Mouse (Mus musculus) megakaryocyte-erythroid progenitor cell, adult 5-6 weeks (primary cell): Measurements from ENCODE around the gene Tenm4. TPM values are rescaled to one million over a fixed set of nuclear protein-coding genes. Genes with fewer than 3 reads are reported as not detected.

Experiments used
- ATAC-seq: replicated peaks from 2 replicates; pipeline ENCODE4 v1.8.0; 2016; ENCODE audit warnings: mild to moderate bottlenecking, inconsistent platforms; ENCODE audit not compliant: severe bottlenecking, poor library complexity, low FRiP score, low TSS enrichment
- total RNA-seq, 2 experiments: library from RNA; stranded (forward) in 1 of 2; stranded (reverse) in 1 of 2; fragments of 200-1000, 215-1000 nt in 1 of 2; fragments of >200 nt in 1 of 2; fragmentation: Nextera tagmentation in 1 of 2; gene quantifications; 2 replicates each; pipeline ENCODE4 v1.2.3; 2014 to 2017

The Tenm4 gene
- total RNA-seq, 2 experiments from 2014 or later, result 0.14 TPM; not detected in 1

DNA sequence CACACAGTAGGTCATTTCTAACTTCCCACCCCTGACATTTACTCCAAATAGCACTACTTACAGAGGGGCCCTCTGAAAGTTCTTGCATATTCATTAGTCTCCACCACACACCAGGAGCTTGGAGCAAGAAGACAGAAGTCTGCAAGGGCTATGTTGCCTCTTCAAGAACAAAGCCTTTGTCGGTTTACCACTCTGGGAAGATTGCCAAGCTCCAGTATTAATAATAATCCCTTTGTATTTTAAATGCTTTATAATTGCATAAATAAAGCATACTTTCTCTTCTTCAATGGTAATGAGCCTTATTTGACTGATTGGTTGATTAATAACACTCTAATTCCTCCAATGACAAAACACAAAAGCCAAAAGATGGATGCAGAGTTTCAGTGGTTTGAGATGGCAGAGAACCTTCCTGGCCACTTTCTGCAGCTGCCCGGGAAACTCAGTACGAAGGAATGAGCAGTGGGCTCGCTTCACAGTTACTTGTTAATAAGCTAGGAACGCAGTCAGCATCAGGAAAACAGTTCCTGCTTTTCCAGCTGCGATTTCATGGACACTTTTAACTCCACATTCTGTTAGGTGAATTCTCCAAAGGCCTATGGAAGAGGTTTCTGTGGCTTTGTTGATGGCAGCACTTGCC lies 219.1 kb downstream of the Tenm4 start:
- no peak for ATAC-seq

DNA sequence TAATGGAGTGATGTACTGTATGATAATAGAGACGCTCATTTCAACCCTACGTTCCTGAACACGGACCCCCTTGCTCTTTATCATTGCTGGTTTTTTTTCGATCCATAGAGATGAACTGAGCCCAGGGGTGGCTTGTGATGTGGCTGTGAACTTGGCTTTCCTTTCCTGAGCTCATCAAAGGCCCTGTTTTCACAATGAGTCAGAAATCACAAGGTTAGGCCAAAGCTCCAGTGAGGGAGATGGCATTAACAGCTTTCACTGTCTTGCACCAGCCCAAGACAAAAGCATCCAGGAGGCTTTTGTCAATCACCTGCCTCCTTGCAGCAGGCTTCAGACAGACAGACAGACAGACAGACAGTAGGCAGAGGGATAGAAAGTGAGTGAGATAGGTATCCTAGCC lies 219.8 kb downstream of the Tenm4 start:
- ATAC-seq, result no peak

DNA sequence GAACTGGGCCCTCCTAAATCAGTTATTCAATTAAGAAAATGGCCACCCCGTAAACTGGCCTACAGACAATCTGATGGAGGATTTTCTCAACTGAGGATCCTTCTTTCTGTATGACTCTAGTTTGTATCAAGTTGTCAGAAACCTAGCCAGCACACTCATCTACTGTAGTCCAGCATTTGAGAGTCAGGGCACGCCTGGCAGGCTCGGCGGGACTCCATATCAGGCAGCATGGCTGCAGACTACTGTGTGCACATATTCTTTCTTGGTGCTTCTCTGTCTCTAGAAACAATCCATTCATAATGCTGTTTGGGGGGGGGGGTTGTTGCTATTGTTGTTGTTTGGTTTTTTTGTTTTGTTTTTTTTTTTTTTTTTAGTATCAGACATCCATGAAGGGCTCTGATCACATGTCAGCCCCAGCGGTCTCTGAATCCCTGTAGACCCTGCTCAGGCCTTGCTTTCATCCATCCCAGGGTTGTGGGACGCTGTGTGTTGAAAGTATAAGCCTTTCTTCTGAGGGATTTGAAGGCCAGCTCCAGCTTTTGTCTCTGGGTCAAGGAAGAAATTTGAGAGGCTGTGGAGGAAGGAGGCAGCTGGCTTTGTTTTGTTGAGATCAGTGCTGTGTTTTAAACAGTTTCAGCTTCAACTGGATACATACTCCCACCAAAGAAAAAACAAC lies 220.9 kb downstream of the Tenm4 start:
- ATAC-seq, result no peak

- ATAC-seq, result no peak
Observed at GRCm38 (mm10) chr7:96392600-96392999, 221.6 kb downstream of the Tenm4 start.

DNA sequence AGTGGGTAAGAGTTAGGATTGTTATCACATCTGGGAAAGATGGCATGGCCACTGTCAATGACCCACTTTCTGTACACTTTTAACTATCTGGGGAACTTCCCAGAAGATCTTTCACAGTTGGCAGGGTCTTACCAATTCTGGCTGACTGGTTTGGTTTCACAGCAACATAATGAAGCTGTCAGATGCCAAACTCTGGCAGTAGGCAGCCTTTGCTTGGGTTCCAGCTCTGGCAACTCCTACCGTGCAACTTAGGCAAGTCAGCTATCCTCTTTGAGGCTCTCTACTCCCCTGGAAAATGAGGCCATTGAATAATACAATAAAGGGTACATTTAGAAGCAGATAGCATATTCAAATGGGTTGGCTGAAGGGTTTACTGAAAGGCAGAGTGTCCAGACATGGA lies 226.9 kb downstream of the Tenm4 start:
- no peak for ATAC-seq

GRCm38 (mm10) chr7:96400411-96400810 lies 229.4 kb downstream of the Tenm4 start:
- no peak for ATAC-seq

- no peak for ATAC-seq
Observed at GRCm38 (mm10) chr7:96406630-96407214, 235.7 kb downstream of the Tenm4 start.

DNA sequence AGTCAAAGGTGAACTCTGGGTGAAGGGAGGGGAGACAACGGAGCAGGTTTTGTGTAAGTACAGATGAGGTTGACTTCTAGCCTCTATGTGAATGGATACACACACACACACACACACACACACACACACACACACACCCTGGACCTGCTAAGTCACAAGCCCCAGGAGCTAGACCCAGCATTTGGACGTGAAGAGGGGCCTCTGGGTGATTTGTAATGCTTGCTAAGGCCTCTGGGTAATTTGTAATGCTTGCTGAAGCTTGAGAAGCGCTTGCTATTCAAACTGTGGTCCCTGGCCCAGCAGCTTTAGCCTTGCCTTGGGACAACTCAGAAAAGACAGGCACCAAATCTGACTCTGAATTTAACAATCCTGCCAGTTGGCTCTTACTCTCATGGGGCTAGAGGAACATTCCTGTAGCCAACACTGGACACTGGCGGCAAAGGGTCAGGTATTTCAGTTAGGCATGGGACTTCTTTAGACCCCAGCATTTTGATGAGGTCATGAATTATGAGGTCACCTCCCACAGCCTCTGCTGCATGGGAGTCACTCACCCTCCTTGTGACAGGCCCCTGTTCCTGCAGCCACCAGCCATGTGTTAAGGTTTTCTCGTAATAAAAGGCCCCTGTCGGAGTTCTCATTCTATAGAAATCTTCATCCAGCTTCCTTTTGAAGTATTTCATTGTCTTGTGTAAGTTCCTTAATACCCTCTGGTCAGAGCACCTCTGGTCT lies 237.3 kb downstream of the Tenm4 start:
- ATAC-seq, result no peak

- no peak for ATAC-seq
Observed at GRCm38 (mm10) chr7:96409323-96409880, 238.4 kb downstream of the Tenm4 start.

GRCm38 (mm10) chr7:96413822-96414221 lies 242.8 kb downstream of the Tenm4 start:
- no peak for ATAC-seq

GRCm38 (mm10) chr7:96414290-96415055 lies 243.4 kb downstream of the Tenm4 start:
- ATAC-seq, result no peak

DNA sequence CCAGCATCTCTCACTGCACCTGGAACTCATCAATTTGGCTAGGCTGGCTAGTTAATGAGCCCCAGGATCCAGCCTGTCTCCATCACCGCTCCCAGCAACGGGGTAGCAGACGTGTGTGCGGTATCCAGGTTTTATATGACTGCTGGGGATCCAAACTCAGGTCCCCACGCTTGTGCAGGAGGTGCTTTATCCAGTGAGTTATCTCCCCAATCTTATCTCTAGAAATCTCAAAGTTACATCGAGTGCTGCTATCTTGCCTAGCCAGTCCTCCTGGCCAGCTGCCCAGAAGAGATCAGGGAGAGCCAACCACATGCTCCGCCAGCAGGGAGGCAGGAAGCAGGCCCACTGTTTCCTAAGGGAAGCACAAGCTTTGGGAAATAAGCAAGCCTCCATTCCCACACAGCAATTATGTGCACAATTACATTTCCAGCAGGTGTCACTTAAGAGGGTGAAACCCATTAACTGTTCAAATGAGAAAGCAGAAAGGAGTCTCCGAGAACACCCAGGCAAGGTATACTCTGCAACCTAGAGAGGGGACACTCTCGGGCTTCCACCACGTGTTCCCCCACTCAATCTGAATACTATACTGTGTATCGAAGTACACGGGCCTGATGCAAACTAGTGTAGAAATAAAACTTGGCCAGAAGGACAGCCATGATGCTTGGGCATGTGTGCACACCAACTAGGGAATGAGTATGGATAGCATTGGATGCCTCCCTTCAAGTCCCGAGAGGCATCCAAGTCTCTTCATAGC lies 246.4 kb downstream of the Tenm4 start:
- ATAC-seq, result no peak

GRCm38 (mm10) chr7:96418146-96418545 lies 247.1 kb downstream of the Tenm4 start:
- ATAC-seq, result no peak

GRCm38 (mm10) chr7:96420045-96420444 lies 249.0 kb downstream of the Tenm4 start:
- no peak for ATAC-seq

DNA sequence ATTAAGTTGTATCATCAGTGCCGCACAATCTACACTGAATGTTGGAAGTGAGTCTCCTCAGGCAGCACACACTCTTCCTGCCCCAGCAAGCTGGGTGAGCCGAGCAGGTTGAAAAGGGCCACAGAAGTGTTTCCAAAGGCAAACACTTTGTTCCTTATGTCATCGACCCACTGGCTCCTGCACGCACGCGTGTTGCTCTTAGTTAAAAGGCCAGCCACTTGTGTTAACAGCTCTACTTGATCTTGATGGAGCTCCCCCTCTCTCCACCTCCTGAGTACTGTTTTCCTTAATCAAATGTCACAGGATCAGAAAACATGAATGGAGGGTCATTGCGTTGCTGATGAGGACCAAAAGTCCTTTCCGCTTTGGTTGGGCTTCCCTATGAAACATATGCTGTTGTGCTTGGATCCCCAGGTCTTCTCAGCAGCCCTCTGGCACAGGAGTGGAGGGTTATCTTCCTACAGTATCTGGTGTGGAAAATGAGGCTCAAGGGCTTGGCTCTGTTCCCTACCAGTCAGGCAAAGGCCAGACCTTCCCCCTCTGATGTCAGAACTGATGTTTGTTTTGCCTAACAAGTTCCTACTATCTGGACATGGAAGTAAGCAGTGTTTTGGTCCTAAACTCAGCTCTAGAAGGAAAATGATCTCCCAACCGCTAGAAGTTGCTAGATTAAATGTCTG lies 250.0 kb downstream of the Tenm4 start:
- no peak for ATAC-seq

DNA sequence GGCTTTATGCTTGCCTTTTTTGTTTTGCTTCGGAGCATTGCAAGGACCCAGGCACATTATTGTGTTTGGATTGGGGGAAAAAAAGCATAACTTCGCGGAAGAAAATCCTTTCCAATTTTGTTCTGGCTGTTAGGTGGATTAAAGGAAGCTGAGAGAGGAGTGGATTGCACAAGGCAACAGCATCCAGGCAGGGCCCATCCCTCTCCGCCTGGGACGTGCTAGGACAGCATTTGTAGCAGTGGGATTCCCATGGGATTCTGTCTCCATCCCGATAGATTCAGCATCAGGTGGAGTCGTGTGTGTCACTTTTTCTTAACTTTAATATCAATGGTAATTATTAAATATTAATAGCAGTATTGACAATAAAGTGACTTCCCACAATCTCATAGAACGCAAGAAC lies 255.9 kb downstream of the Tenm4 start:
- no peak for ATAC-seq

GRCm38 (mm10) chr7:96433307-96433706 lies 262.3 kb downstream of the Tenm4 start:
- no peak for ATAC-seq

GRCm38 (mm10) chr7:96438392-96438791 lies 267.3 kb downstream of the Tenm4 start:
- ATAC-seq, result no peak
